Mouse (Mus musculus) spleen, postnatal 36 days (tissue): ENCODE data around the gene Ctxn1.
"Not testable (repeated sequence)": the region's sequence is repeated elsewhere in the genome, so short reads cannot be mapped to it uniquely, and the experiment has no call there.

Experiments used
- DNase-seq, 2 experiments: peaks; one replicate each; pipeline ENCODE4 v3.0.0; 2022; ENCODE audit warnings: low spot score in 2 of 2, mixed read lengths in 1 of 2

Ctxn1 gene

GRCm38 (mm10) chr8:4259125-4259804 lies at the start of gene Ctxn1:
TSS of gene Ctxn1 (minus strand) at chr8:4259274.
- peak; percentile 92 to 93 for DNase-seq

- DNase-seq: no peak
Measured at GRCm38 (mm10) chr8:4305838-4306237, 46.8 kb upstream of the Ctxn1 start.

GRCm38 (mm10) chr8:4304124-4304547 lies 45.1 kb upstream of the Ctxn1 start:
- DNase-seq: no peak

GRCm38 (mm10) chr8:4297822-4298221 lies 38.7 kb upstream of the Ctxn1 start:
- no peak for DNase-seq

- DNase-seq: no peak
Measured at GRCm38 (mm10) chr8:4292738-4293137, 33.7 kb upstream of the Ctxn1 start.

GRCm38 (mm10) chr8:4276111-4276465 lies 17.0 kb upstream of the Ctxn1 start:
- DNase-seq: no peak

GRCm38 (mm10) chr8:4275275-4276110 lies 16.4 kb upstream of the Ctxn1 start, which contains the start of gene Timm44:
TSS of gene Timm44 (minus strand) at chr8:4275913.
- DNase-seq: peak; percentile 92 to 94

- no peak for DNase-seq
Measured at GRCm38 (mm10) chr8:4269609-4270008, 10.5 kb upstream of the Ctxn1 start.

GRCm38 (mm10) chr8:4267627-4268026 lies 8.6 kb upstream of the Ctxn1 start:
- no peak for DNase-seq

GRCm38 (mm10) chr8:4265160-4265914 lies 6.3 kb upstream of the Ctxn1 start:
- DNase-seq: no peak

GRCm38 (mm10) chr8:4263105-4263791 lies 4.2 kb upstream of the Ctxn1 start:
- DNase-seq: no peak

- DNase-seq: no peak
Measured at GRCm38 (mm10) chr8:4259805-4260170, 714 bp upstream of the Ctxn1 start.

- peak in 1 of 2 experiments; percentile 18 for DNase-seq
Measured at GRCm38 (mm10) chr8:4258678-4259077, 396 bp downstream of the Ctxn1 start.

GRCm38 (mm10) chr8:4258233-4258632 lies 841 bp downstream of the Ctxn1 start:
- peak; percentile 67 to 74 for DNase-seq

GRCm38 (mm10) chr8:4257350-4257749 lies 1.7 kb downstream of the Ctxn1 start:
- DNase-seq: no peak

GRCm38 (mm10) chr8:4256911-4257310 lies 2.2 kb downstream of the Ctxn1 start:
- DNase-seq: no peak

GRCm38 (mm10) chr8:4255471-4255870 lies 3.6 kb downstream of the Ctxn1 start:
- DNase-seq: not testable (repeated sequence)

- DNase-seq: no peak
Measured at GRCm38 (mm10) chr8:4254001-4254400, 5.1 kb downstream of the Ctxn1 start.

GRCm38 (mm10) chr8:4252934-4253841 lies 5.9 kb downstream of the Ctxn1 start, which contains the start of gene Snapc2:
TSS of gene Snapc2 (plus strand) at chr8:4253080.
- DNase-seq: peak; percentile 93 to 96

GRCm38 (mm10) chr8:4252116-4252760 lies 6.8 kb downstream of the Ctxn1 start:
- no peak for DNase-seq
